Mouse (Mus musculus): ENCODE data around the gene Gm5458. TPM values are rescaled to one million over a fixed set of nuclear protein-coding genes. Genes with fewer than 3 reads are reported as not detected.
"Not testable (repeated sequence)": the region's sequence is repeated elsewhere in the genome, so short reads cannot be mapped to it uniquely, and the experiment has no call there.

Gene Gm5458
- polyA plus RNA-seq (2016; fragmentation: Nextera tagmentation; extraction: Ambion mirVana): not detected in 2 replicates

DNA sequence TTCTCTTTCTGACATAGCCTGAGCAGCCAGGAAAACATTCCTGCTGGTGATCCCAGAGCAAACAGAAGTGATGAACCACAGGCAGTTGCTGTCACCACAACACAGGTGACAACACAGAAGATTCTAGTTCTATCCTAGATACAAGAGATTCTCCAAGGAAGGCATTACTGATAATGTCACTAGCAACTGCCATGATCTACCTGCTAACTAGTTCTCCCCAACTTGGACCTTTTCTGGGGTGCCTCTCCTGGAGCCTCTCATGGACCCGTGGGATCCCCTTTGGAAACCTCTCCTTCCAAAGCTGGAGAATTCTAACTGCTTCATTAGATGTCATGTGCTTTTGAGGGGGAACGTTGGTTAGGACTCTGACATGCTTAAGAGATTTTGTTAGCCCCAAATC is at the start of gene Gm5458:
Gene Gm5458 (minus strand): TSS at position 101 of the 400 bp plus-strand sequence.
- H3K9me3 ChIP-seq (replicated peaks); H3K4me3 ChIP-seq; H3K36me3 ChIP-seq; H3K27ac ChIP-seq; H3K27me3 ChIP-seq (ENCODE audit: low read depth, poor library complexity, severe bottlenecking); H3K4me1 ChIP-seq; DNase-seq (ENCODE audit: low spot score): not testable (repeated sequence)
- WGBS: 87% methylated on average over 2 of the region's 2 CpGs

DNA sequence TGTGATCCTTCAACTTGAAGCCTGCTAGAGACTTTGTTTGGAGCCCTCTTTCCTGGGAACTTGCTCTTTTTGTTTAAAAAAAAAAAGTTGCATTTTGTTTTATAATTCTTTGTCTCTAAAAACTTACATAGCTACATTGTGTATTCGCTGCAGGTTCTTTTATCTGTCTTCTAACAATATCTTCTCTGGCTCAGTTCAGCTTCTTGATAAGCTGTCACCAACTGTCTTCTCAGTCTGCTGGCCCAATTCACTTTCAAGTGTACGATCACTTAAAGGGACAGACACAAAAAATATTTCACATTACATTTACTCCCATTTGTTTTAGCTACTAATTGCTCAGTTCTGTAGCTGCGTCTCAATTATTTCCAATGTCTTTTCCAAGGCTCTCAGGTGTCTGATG is 43.9 kb upstream of the Gm5458 start:
- Histone ChIP-seq H3K27me3 (ENCODE audit: low read depth, poor library complexity, severe bottlenecking) (no peaks in the 10 kb centered on the region), H3K9me3 (replicated peaks) (no peaks in the 10 kb centered on the region), H3K27ac (no peak overlapping the region), H3K36me3 (no peaks in the 10 kb centered on the region), H3K4me1 (no peaks in the 10 kb centered on the region), H3K4me3 (no peak overlapping the region)
- WGBS: 90% methylated on average over 3 of the region's 3 CpGs
- DNase-seq (ENCODE audit: low spot score): no peak

DNA sequence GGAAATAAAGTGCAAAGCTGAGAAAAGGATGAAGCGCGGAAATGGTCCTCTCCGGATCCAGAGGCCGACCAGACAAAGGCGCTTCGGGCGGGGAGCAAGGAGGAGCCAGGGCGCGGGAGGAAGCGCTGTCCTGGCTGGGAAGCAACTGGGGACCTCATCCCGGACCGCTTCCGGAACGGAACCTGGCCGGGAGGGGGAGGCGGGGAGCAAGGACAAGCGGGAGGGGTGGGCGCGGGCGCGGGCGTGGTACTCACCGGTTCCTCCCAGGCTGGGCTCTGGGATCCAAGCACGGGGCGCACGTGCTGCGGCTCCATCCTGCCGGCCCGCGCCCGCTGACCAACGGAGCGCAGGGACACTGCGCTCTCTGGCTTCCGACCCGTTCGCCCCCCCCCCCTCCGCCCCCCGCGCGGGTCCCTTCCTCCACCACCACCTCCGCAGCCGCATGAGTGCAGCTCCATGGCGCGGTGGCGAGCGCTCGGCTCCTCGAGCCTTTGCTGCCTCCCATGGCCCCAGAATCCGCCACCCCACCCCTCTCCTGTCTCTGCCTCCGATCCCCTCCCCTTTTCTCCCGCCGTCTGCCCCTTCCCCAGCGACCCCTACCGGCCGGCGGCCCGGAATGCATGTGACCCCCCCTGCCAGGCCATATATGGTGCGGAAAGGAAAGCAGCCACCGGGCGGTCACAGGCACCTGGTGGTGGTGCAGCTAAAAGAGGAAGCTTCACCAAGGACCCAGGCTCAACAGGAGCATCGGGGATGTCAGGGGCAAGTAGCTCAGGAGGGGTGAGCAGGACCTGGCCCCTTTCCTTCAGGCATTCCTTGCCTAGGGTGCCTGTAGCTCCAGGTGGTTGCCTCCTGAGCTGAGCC is 17.3 kb downstream of the Gm5458 start, which contains the start of gene Gm2237:
Gene Gm2237 (minus strand): TSS at position 332 of the 864 bp plus-strand sequence.
- WGBS: under 1% methylated on average over 32 of the region's 62 CpGs
- not testable (repeated sequence) for H3K27me3 ChIP-seq (ENCODE audit: low read depth, poor library complexity, severe bottlenecking); H3K4me1 ChIP-seq; H3K9me3 ChIP-seq (replicated peaks); H3K36me3 ChIP-seq
- H3K4me3 ChIP-seq: peak within 1 kb of the TSS; percentile 54
- peak; percentile 48 for DNase-seq (ENCODE audit: low spot score)
- peak within 1 kb of the TSS; percentile 85 for H3K27ac ChIP-seq

DNA sequence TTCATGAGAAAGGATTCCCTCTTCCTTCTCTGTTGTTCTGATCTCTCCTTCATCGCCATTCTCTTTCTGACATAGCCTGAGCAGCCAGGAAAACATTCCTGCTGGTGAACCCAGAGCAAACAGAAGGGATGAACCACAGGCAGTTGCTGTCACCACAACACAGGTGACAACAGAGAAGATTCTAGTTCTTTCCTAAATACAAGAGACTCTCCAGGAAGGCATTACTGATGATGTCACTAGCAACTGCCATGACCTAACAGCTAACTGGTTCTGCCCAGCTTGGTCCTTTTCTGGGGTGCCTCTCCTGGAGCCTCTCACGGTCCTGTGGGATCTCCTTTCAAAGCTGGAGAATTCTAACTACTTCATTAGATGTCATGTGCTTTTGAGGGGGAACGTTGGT is 52.5 kb downstream of the Gm5458 start, which contains the start of gene Gm2244:
Gene Gm2244 (minus strand): TSS at position 101 of the 400 bp plus-strand sequence.
- H3K9me3 ChIP-seq (replicated peaks); H3K4me1 ChIP-seq; DNase-seq (ENCODE audit: low spot score); H3K4me3 ChIP-seq; H3K36me3 ChIP-seq; H3K27me3 ChIP-seq (ENCODE audit: low read depth, poor library complexity, severe bottlenecking); H3K27ac ChIP-seq: not testable (repeated sequence)
- 87% methylated on average over 1 of the region's 3 CpGs for WGBS

Other genes with a start within 250 kb of the Gm5458 start
- not detected in 2 replicates for gene Gm21738, start 183.7 kb downstream of the Gm5458 start, polyA plus RNA-seq (2016; fragmentation: Nextera tagmentation; extraction: Ambion mirVana)
- gene Gm2244, start 52.6 kb downstream of the Gm5458 start, polyA plus RNA-seq (2016; fragmentation: Nextera tagmentation; extraction: Ambion mirVana): 0.34 TPM in 1 of 2 replicates, not detected in the other
- gene Gm2237, start 17.4 kb downstream of the Gm5458 start, polyA plus RNA-seq (2016; fragmentation: Nextera tagmentation; extraction: Ambion mirVana): 2.5 and 3.0 TPM in 2 replicates
- gene Nid2, start 148.7 kb upstream of the Gm5458 start, polyA plus RNA-seq (2016; fragmentation: Nextera tagmentation; extraction: Ambion mirVana): 98.5 TPM in 2 replicates
- 228 and 232 TPM in 2 replicates for gene Rtraf, start 221.2 kb upstream of the Gm5458 start, polyA plus RNA-seq (2016; fragmentation: Nextera tagmentation; extraction: Ambion mirVana)